Mouse (Mus musculus) small intestine, adult 2 months (tissue): Measurements from ENCODE around the gene Trim47. TPM values are rescaled to one million over a fixed set of nuclear protein-coding genes. Genes with fewer than 3 reads are reported as not detected.

Experiments
- H3K27ac ChIP-seq: fragments of 200-500 bp; 2 replicates; pipeline ENCODE4 v1.5.1; 2012; ENCODE audit warnings: low read depth, low read length, control low read depth, inconsistent platforms; ENCODE audit not compliant: insufficient read depth
- H3K27me3 ChIP-seq: fragments of 200-500 bp; 2 replicates; pipeline ENCODE4 v1.6.1; 2012; ENCODE audit warnings: mild to moderate bottlenecking, moderate library complexity, low read length, inconsistent platforms; ENCODE audit not compliant: control insufficient read depth, insufficient read depth
- H3K36me3 ChIP-seq: fragments of 200-500 bp; 2 replicates; pipeline ENCODE4 v1.6.1; 2012; ENCODE audit warnings: mild to moderate bottlenecking, low read length, control low read depth, inconsistent platforms; ENCODE audit not compliant: control insufficient read depth, insufficient read depth
- H3K4me1 ChIP-seq: fragments of 200-500 bp; 2 replicates; pipeline ENCODE4 v1.6.1; 2012; ENCODE audit warnings: low read length, inconsistent platforms, mixed read lengths; ENCODE audit not compliant: control insufficient read depth, insufficient read depth, insufficient read length
- H3K4me3 ChIP-seq: fragments of 200-500 bp; 2 replicates; pipeline ENCODE4 v1.5.1; 2012; ENCODE audit warnings: low read depth, mild to moderate bottlenecking, control low read depth, inconsistent platforms, low read length, moderate library complexity
- CTCF ChIP-seq: fragments of 200-500 bp; IDR thresholded peaks from 2 replicates; pipeline ENCODE4 v1.5.1; 2012; ENCODE audit warnings: low read depth, mild to moderate bottlenecking, control low read depth, inconsistent platforms, low read length, moderate library complexity, mixed read lengths; ENCODE audit not compliant: insufficient replicate concordance, insufficient read length; ENCODE audit errors: extremely low read depth
- POLR2A ChIP-seq: fragments of 200-500 bp; IDR thresholded peaks from 2 replicates; pipeline ENCODE4 v1.6.1; 2012; ENCODE audit warnings: low read depth, mild to moderate bottlenecking, control low read depth, inconsistent platforms, low read length, moderate library complexity
- WGBS: fragments of 180-500 bp; shearing (Covaris S2); methylation state at CpG from one replicate; pipeline ENCODE4 v1.1.7; 2018; 5-methylcytosine and 5-hydroxymethylcytosine counted together
- polyA plus RNA-seq: library from polyadenylated mRNA; depleted of rRNA; stranded (reverse); fragments of >200 nt; gene quantifications from 2 replicates; pipeline ENCODE4 v1.2.3, GENCODE M21; 2012

The Trim47 gene
- polyA plus RNA-seq, 1 experiment = 28.5 TPM

DNA sequence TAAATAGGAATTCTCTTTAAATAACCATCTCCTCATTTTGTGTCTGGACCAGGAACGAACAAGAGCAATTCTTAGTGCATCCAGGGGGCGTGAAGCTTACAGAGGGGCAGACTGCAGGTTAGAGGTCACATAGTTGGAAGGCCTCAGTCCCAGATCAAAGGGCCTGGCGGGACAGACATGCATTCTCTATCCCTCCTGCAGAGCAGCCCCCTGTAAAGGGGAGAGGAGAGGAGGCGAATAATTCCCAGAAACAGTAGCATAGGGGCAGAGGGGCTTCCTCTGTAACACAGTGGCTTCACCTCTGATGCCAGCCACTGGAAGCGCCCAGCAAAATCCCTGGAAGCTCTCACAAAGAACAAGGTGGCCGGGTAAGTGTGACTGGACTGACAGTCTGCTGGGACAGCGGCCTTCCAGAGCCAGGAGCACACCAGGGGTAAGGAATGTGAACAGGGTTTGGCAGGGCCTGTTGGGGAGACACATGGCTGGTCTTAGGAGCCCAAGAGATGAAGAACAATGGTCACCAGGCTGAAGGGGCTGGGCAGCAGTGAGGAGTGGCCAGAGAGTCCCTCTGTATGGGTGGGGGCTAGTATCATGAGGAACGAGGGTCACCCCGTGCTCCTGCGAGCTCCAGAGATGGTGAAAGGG lies 48.2 kb downstream of the Trim47 start:
- Histone ChIP-seq H3K36me3 (peaks cover 49% of the 10 kb centered on the region), H3K27me3 (no peaks in the 10 kb centered on the region), H3K4me3 (no peak overlapping the region), H3K27ac (no peak overlapping the region), H3K4me1 (peaks cover 14% of the 10 kb centered on the region)
- 79% methylated on average over 10 of the region's 10 CpGs for WGBS
- TF ChIP-seq POLR2A (no peak), CTCF (no peak)

DNA sequence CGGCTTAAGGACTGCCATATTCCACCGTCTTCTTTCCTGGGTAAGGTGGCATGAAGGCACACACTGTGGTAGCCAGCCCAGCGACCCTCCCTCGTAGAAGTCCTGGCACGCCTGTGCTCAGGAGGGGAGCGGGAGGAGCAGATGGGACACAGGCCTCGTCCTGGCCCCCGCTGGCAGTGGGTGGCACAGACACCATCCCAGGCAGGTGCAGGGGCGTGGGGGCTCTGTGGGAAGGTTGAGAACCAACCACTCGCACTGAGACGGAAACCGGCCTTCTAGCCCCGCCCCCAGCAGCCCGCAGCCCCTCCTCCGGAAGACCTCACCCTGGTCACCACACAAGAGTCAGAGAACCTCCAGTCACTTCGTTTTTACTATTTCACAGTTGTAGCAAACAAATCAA lies 48.8 kb downstream of the Trim47 start:
- peak overlapping the region; percentile 82 for H3K27ac ChIP-seq
- WGBS = 12% methylated on average over 16 of the region's 16 CpGs
- TF ChIP-seq CTCF (no peak), POLR2A (no peak)
- no peaks in the 10 kb centered on the region for H3K27me3 ChIP-seq
- peak overlapping the region; percentile 55 for H3K4me3 ChIP-seq
- H3K36me3 ChIP-seq = peaks cover 44% of the 10 kb centered on the region
- peaks cover 14% of the 10 kb centered on the region for H3K4me1 ChIP-seq

DNA sequence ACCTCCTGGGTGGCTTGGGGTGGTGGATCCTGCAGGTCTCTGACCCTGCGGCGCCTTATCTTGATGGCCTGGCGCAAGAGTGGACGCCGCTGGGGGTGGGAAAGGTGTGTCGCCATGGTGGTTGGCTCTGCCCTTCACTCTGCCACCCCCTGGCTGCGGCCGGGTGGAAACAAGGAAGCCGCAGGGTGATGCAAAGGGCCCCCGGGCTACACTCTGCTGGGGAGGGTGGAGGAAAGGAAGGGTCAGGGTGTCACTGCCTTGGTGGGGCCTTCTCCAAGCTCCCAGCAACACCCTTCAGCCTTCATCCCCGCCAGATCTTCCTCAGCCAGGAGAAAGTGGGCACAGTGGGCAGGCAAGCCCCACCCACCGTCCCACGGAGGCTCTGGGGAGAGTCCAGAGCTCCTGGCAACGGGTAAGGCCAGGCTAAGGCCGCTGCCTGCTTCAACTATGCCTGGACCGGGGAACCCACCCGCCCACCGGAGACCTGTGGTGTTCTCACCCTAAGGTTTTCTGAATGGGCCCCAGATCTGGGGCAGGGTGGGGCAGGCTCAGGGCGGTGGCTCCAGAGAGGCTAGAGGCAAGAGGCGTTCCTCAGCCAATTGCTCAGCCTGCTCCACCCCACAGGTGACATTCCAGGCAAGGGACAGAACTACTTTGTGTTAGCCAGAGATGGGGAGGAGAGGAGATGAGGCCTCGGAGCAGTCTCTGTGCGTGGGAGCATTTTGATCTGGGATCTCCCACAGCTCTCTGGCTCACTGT lies 49.4 kb downstream of the Trim47 start, which contains the start of gene Unc13d:
Gene Unc13d, minus strand, starts transcription at position 516 of the 759 bp plus-strand sequence.
- H3K4me3 ChIP-seq = peak within 1 kb of the TSS; percentile 55
- 13% methylated on average over 22 of the region's 22 CpGs for WGBS
- no peak; the same call in 1 of the 2 replicates for TF ChIP-seq POLR2A
- 0 out of 2 replicates have a peak, but pooled peaks have one; percentile 10 for TF ChIP-seq CTCF
- H3K36me3 ChIP-seq = peaks cover 40% of the 10 kb centered on the region
- H3K27ac ChIP-seq = peak within 1 kb of the TSS; percentile 82
- H3K4me1 ChIP-seq = peaks cover 14% of the 10 kb centered on the region
- no peaks in the 10 kb centered on the region for H3K27me3 ChIP-seq

DNA sequence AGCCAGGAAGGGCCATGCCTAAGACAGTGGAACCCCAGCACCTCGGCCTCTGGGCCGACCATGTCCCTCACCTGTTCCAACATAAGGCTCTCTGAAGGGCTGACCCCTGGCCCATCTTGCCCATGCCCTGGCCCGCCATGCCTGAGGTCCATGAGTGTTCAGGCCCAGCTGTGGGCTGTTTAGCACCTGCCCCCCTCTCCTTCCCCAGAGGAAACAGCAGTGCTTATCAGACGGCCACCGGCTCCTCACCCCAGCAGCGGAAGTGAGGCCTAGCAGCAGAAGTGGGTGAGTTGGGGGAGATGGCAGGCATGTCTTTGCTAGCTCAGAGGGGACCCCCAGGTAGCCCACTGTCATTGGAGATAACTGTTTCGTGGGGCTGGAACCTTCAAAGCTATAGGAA lies 50.2 kb downstream of the Trim47 start:
- Histone ChIP-seq H3K27ac (peak overlapping the region; percentile 82), H3K36me3 (peaks cover 33% of the 10 kb centered on the region), H3K4me3 (peak overlapping the region; percentile 55), H3K4me1 (peaks cover 14% of the 10 kb centered on the region), H3K27me3 (no peaks in the 10 kb centered on the region)
- no peak for TF ChIP-seq CTCF
- TF ChIP-seq POLR2A = no peak
- 79% methylated on average over 7 of the region's 7 CpGs for WGBS

DNA sequence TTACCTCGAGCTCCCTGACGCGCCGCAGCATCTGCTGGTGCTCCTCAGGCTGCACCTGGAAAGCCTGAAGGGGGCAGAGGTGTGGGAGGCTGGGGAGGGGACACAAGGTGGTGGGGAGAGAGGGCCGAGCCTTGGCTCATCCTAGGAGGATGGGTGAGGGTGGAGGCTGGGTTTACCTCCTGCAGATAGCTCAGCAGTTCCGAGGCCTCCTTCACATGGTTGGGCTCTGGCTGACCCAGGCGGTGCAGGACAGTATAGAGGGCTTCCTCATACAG lies 50.8 kb downstream of the Trim47 start:
- no peak overlapping the region for H3K27ac ChIP-seq
- no peak for TF ChIP-seq POLR2A
- no peak for TF ChIP-seq CTCF
- H3K27me3 ChIP-seq = no peaks in the 10 kb centered on the region
- peak overlapping the region; percentile 55 for H3K4me3 ChIP-seq
- peaks cover 14% of the 10 kb centered on the region for H3K4me1 ChIP-seq
- H3K36me3 ChIP-seq = peaks cover 27% of the 10 kb centered on the region
- WGBS = 87% methylated on average over 7 of the region's 7 CpGs

DNA sequence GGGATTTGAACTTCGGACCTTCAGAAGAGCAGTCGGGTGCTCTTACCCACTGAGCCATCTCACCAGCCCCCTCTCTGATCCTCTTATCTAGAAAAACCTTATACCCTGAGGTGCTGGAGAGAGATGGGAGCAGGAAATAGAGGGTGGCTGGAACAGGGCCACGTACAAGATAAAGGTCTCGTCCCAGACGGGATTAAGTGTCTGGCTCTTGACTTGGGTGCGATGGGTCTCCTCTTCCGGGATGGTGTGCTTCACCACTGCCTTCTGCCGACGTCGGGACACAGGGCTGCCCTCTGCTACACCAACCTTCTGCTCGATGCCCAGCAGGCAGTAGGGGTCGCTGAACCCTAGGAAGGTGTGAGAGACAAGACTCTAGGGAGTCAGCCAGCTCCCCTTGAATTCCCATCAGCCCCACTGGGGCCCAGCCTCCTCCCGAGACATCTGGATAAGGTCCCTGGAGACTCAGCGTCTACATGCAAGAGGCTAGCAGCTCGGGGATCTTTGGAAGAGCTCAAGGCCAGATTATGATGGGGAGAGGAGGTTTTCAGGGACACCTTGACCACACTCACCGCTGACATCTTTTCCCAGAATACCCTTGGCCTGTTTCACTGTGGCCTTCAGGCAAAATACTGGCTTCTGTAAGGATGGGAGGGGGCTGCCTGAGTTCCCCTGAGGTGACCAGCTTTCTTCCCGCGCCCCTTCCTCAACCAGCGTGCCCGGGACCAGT lies 51.3 kb downstream of the Trim47 start:
- Histone ChIP-seq H3K4me1 (peaks cover 14% of the 10 kb centered on the region), H3K27me3 (no peaks in the 10 kb centered on the region), H3K4me3 (no peak overlapping the region), H3K36me3 (peaks cover 22% of the 10 kb centered on the region), H3K27ac (no peak overlapping the region)
- 55% methylated on average over 20 of the region's 20 CpGs for WGBS
- TF ChIP-seq CTCF = no peak
- TF ChIP-seq POLR2A = no peak

DNA sequence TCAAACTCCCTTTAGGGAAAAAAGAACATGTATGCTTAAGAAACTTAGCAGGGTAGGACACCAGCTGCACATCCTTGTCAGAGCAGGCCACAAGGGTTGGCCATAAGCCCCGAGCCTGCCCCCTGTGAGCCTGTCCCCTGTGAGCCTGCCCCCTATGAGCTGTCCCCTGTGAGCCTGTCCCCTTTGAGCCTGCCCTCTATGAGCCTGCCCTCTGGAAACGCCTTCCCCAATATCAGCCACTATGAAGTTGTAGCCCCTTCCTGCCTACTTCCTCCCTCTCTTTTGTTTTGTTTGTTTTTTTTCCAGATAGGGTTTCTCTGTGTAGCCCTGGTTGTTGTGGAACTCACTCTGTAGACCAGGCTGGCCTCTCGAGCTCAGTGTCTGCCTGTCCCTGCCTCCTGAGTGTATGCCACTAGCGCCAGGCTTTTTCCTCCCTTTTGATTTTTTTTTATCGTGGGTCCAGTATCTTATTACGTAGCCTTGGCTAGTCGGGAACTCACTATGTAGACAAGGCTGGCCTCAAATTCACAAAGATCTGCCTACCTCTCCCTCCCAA lies 52.5 kb downstream of the Trim47 start:
- Histone ChIP-seq H3K27ac (no peak overlapping the region), H3K27me3 (no peaks in the 10 kb centered on the region), H3K4me1 (peaks cover 14% of the 10 kb centered on the region), H3K4me3 (no peak overlapping the region), H3K36me3 (peaks cover 10% of the 10 kb centered on the region)
- 75% methylated on average over 7 of the region's 7 CpGs for WGBS
- TF ChIP-seq POLR2A (no peak), CTCF (no peak)
